Mouse (Mus musculus) stomach, embryonic 15.5 days (tissue): ENCODE data around the gene Gm1140. TPM values are rescaled to one million over a fixed set of nuclear protein-coding genes. Genes with fewer than 3 reads are reported as not detected.
"Not testable (repeated sequence)": the region's sequence is repeated elsewhere in the genome, so short reads cannot be mapped to it uniquely, and the experiment has no call there.

Experiments used
- ATAC-seq: fragments of 200-750 bp; cut with Nextera tagmentation; 2 replicates; pipeline ENCODE4 v1.8.0; 2017; ENCODE audit warnings: low read depth, moderate number of reproducible peaks, moderate TSS enrichment; ENCODE audit not compliant: insufficient read depth, low FRiP score
- H3K27ac ChIP-seq: fragments of 300-500 bp; sonication (generic); 2 replicates; pipeline ENCODE4 v1.5.1; 2015; ENCODE audit warnings: mild to moderate bottlenecking, inconsistent platforms
- H3K27me3 ChIP-seq: fragments of 300-500 bp; sonication (generic); replicated peaks from 2 replicates; pipeline ENCODE4 v1.6.1; 2015; ENCODE audit warnings: inconsistent platforms
- H3K36me3 ChIP-seq: fragments of 300-500 bp; sonication (generic); 2 replicates; pipeline ENCODE4 v1.6.1; 2015; ENCODE audit warnings: inconsistent platforms
- H3K4me1 ChIP-seq: fragments of 300-500 bp; sonication (generic); 2 replicates; pipeline ENCODE4 v1.6.1; 2015; ENCODE audit warnings: inconsistent platforms
- H3K4me2 ChIP-seq: fragments of 300-500 bp; sonication (generic); 2 replicates; pipeline ENCODE4 v1.6.1; 2015; ENCODE audit warnings: mild to moderate bottlenecking, inconsistent platforms
- H3K4me3 ChIP-seq: fragments of 300-500 bp; sonication (generic); replicated peaks from 2 replicates; pipeline ENCODE4 v1.5.1; 2015; ENCODE audit warnings: inconsistent platforms
- H3K9ac ChIP-seq: fragments of 300-500 bp; sonication (generic); 2 replicates; pipeline ENCODE4 v1.6.1; 2015; ENCODE audit warnings: inconsistent platforms
- H3K9me3 ChIP-seq: fragments of 300-500 bp; sonication (generic); 2 replicates; pipeline ENCODE4 v1.6.1; 2016; ENCODE audit warnings: inconsistent platforms
- WGBS: fragments of 180-500 bp; shearing (Covaris S2); methylation state at CpG from one replicate; pipeline ENCODE4 v1.1.7; 2015; 5-methylcytosine and 5-hydroxymethylcytosine counted together
- polyA plus RNA-seq: library from polyadenylated mRNA; unstranded; fragments of >200 nt; fragmentation: Nextera tagmentation; extraction: Ambion mirVana; gene quantifications from 2 replicates; pipeline ENCODE4 v1.2.1, GENCODE M21; 2015

The Gm1140 gene
- polyA plus RNA-seq, result not detected in 2 replicates

DNA sequence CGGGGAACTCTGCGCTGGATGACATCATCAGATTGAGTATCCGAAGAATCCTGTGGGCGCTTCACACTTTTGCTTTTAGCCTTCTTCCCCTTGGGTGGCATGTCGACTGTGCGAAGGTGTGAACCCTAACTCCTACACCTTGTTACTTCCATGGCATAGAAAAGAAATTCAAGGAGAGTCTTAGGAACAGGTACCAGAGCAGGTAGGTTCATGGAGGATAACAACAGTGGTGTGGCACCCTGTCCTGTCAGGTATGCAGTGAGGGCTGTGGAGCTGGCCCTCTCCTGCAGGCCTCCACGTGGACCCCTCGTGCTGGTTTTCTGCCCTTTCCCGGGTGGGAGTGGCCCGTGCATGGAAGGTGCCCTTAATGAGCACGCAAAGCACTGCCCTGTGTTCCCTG lies at the start of gene Gm1140:
TSS of gene Gm1140 (minus strand) at position 101 of the 400 bp plus-strand sequence.
- not testable (repeated sequence) for H3K4me1 ChIP-seq, H3K36me3 ChIP-seq, H3K9me3 ChIP-seq, ATAC-seq, H3K9ac ChIP-seq, H3K27me3 ChIP-seq, H3K4me3 ChIP-seq, H3K27ac ChIP-seq, H3K4me2 ChIP-seq
- WGBS, result 73% methylated on average over 5 of the region's 11 CpGs

DNA sequence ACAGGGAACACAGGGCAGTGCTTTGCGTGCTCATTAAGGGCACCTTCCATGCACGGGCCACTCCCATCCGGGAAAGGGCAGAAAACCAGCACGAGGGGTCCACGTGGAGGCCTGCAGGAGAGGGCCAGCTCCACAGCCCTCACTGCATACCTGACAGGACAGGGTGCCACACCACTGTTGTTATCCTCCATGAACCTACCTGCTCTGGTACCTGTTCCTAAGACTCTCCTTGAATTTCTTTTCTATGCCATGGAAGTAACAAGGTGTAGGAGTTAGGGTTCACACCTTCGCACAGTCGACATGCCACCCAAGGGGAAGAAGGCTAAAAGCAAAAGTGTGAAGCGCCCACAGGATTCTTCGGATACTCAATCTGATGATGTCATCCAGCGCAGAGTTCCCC lies 2.0 kb upstream of the Gm1140 start, which contains the start of gene Gm14692:
TSS of gene Gm14692 (plus strand) at position 301 of the 400 bp plus-strand sequence.
- 88% methylated on average over 3 of the region's 10 CpGs for WGBS
- not testable (repeated sequence) for H3K9me3 ChIP-seq, ATAC-seq, H3K9ac ChIP-seq, H3K4me2 ChIP-seq, H3K4me1 ChIP-seq, H3K4me3 ChIP-seq, H3K36me3 ChIP-seq, H3K27me3 ChIP-seq, H3K27ac ChIP-seq

Other genes with a start within 250 kb of the Gm1140 start
- gene Gm14692, start 2.1 kb upstream of the Gm1140 start, polyA plus RNA-seq, result not detected in 2 replicates
- not detected in 2 replicates for gene 4933436I01Rik, start 227.9 kb upstream of the Gm1140 start, polyA plus RNA-seq